Mouse (Mus musculus) testis, adult 10 weeks (tissue): ENCODE measurements around the gene Myocos. TPM values are rescaled to one million over a fixed set of nuclear protein-coding genes. Genes with fewer than 3 reads are reported as not detected.

Experiments
- polyA plus RNA-seq: library from polyadenylated mRNA; stranded (reverse); fragments of 350-450 nt; fragmentation: Illumina TruSeq; extraction: RNeasy Lipid Tissue Mini Kit (QIAGEN cat#74804); gene quantifications from one replicate; pipeline ENCODE4 v1.2.3, GENCODE M21; 2014; ENCODE audit warnings: low read depth, low replicate concordance

The Myocos gene
- 1.2 TPM for polyA plus RNA-seq

DNA sequence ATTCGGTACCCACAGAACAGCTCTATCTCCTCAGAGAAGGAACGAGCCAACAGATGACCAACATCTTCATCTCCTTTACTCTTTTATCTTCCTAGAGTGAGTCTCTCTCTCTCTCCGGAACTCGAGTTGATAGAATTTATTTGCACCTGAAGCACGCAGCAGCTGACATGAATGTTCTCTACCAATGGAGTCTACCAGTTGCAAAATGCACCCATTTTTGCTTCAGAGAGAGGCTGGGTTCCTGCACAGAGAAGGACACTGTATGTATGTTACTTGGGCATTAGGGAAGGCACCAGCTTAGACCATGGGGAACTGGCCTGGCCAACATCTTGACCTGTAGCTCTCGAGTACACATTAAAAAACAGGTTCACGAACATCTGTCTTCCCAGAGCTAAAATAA lies at the start of gene Myocos:
TSS of gene Myocos (minus strand) at position 101 of the 400 bp plus-strand sequence.

GRCm38 (mm10) chr1:162639051-162639750 lies 18.8 kb downstream of the Myocos start, which contains the start of gene Myoc:
TSS of gene Myoc (plus strand) at chr1:162639155.

Other genes starting within 250 kb of the Myocos start
- gene Dnm3, start 180.2 kb downstream of the Myocos start, polyA plus RNA-seq, result 32.4 TPM
- 1.8 TPM for gene Mettl13, start 109.7 kb downstream of the Myocos start, polyA plus RNA-seq
- gene Vamp4, start 87.7 kb downstream of the Myocos start, polyA plus RNA-seq, result 150 TPM
- 0.20 TPM for gene Myoc, start 19.1 kb downstream of the Myocos start, polyA plus RNA-seq
- 42.0 TPM for gene Prrc2c, start 82.3 kb upstream of the Myocos start, polyA plus RNA-seq
- 0.70 TPM for gene Fmo4, start 155.8 kb upstream of the Myocos start, polyA plus RNA-seq
- 4.8 TPM for gene Fmo1, start 208.4 kb upstream of the Myocos start, polyA plus RNA-seq
- gene Fmo2, start 240.5 kb upstream of the Myocos start, polyA plus RNA-seq, result 8.4 TPM